Comparison of ENCODE assay signal across 15 mouse cellular contexts in genomic region chr2:74450064-74450765, GRCm38 (mm10).
A peak's percentile ranks its signal among the peaks of the same experiment; 100 is the strongest.
DNase-seq lines count a peak whose midpoint lies in the region; ATAC-seq lines count a peak whose summit lies in the region.
"Had no signal": no experiment of that assay in that cellular context is flagged by ENCODE, and none has a peak within 500 bp of the region (broad histone marks: within the 10 kb centered on the region; RNA-seq: fewer than 3 reads in every experiment).

No protein-coding gene starts in this region.

- ATAC-seq in forebrain, embryonic 11.5 days (replicated peaks; ENCODE audit: low FRiP score), result peak; percentile 66
- ATAC-seq in forebrain, embryonic 15.5 days (replicated peaks), result peak; percentile 85
- ATAC-seq in neural tube, embryonic 12.5 days (ENCODE audit: low FRiP score, low read depth), result peak; percentile 72

- H3K27ac ChIP-seq in forebrain, embryonic 11.5 days (ENCODE audit: low read depth, low read length), result no peak overlapping the region
- no peak overlapping the region for H3K27ac ChIP-seq in forebrain, embryonic 10.5 days
- H3K27ac ChIP-seq in forebrain, embryonic 15.5 days (replicated peaks), result peak overlapping the region; percentile 58
- no peak overlapping the region for H3K27ac ChIP-seq in neural tube, embryonic 12.5 days
- H3K27ac ChIP-seq: embryonic facial prominence, embryonic 13.5 days; kidney, postnatal 0 days; lung, embryonic 15.5 days had no signal

- H3K9me3 ChIP-seq in forebrain, embryonic 11.5 days (ENCODE audit: control insufficient read depth, low read length), result peaks cover under 1% of the 10 kb centered on the region; the same call in 1 of the 2 replicates
- peaks cover 1% of the 10 kb centered on the region; the same call in 1 of the 2 replicates for H3K9me3 ChIP-seq in forebrain, embryonic 10.5 days
- no peaks in the 10 kb centered on the region for H3K9me3 ChIP-seq in forebrain, embryonic 15.5 days
- H3K9me3 ChIP-seq in neural tube, embryonic 12.5 days, result no peaks in the 10 kb centered on the region
- H3K9me3 ChIP-seq: embryonic facial prominence, embryonic 13.5 days; lung, embryonic 15.5 days had no signal

- H3K4me3 ChIP-seq in forebrain, embryonic 11.5 days (ENCODE audit: low read depth, low read length), result no peak overlapping the region
- H3K4me3 ChIP-seq in forebrain, embryonic 10.5 days, result no peak overlapping the region
- no peak overlapping the region for H3K4me3 ChIP-seq in forebrain, embryonic 15.5 days
- H3K4me3 ChIP-seq in neural tube, embryonic 12.5 days, result no peak overlapping the region
- H3K4me3 ChIP-seq: embryonic facial prominence, embryonic 13.5 days; lung, embryonic 15.5 days had no signal

- no peaks in the 10 kb centered on the region for H3K36me3 ChIP-seq in forebrain, embryonic 11.5 days (ENCODE audit: control insufficient read depth, insufficient read depth, low read length)
- no peaks in the 10 kb centered on the region for H3K36me3 ChIP-seq in forebrain, embryonic 10.5 days (replicated peaks)
- no peaks in the 10 kb centered on the region for H3K36me3 ChIP-seq in forebrain, embryonic 15.5 days
- H3K36me3 ChIP-seq in neural tube, embryonic 12.5 days, result no peaks in the 10 kb centered on the region
- H3K36me3 ChIP-seq: embryonic facial prominence, embryonic 13.5 days; lung, embryonic 15.5 days had no signal

- peaks cover 25% of the 10 kb centered on the region for H3K27me3 ChIP-seq in forebrain, embryonic 11.5 days (ENCODE audit: control insufficient read depth, insufficient read depth, low read length)
- H3K27me3 ChIP-seq in forebrain, embryonic 10.5 days (ENCODE audit: poor library complexity, severe bottlenecking), result peaks cover 70% of the 10 kb centered on the region
- peaks cover 35% of the 10 kb centered on the region for H3K27me3 ChIP-seq in forebrain, embryonic 15.5 days
- H3K27me3 ChIP-seq in neural tube, embryonic 12.5 days (replicated peaks), result no peaks in the 10 kb centered on the region
- H3K27me3 ChIP-seq: lung, embryonic 15.5 days had no signal

- H3K4me2 ChIP-seq in forebrain, embryonic 11.5 days (ENCODE audit: low read depth, low read length, severe bottlenecking), result no peak overlapping the region
- no peak overlapping the region for H3K4me2 ChIP-seq in forebrain, embryonic 15.5 days (replicated peaks)
- 0 out of 2 replicates have a peak overlapping the region, but pooled peaks have one; percentile 12 for H3K4me2 ChIP-seq in neural tube, embryonic 12.5 days (replicated peaks)
- H3K4me2 ChIP-seq: heart, embryonic 11.5 days; lung, embryonic 15.5 days had no signal

- 32% methylated on average over 11 of the region's 11 CpGs for WGBS in forebrain, embryonic 11.5 days
- 58% methylated on average over 11 of the region's 11 CpGs for WGBS in forebrain, embryonic 10.5 days
- 7% methylated on average over 11 of the region's 11 CpGs for WGBS in forebrain, embryonic 15.5 days
- WGBS in neural tube, embryonic 12.5 days, result 35% methylated on average over 11 of the region's 11 CpGs

- H3K9ac ChIP-seq in forebrain, embryonic 11.5 days (ENCODE audit: low read length), result no peak overlapping the region
- H3K9ac ChIP-seq in forebrain, embryonic 15.5 days (replicated peaks), result no peak overlapping the region
- H3K9ac ChIP-seq in neural tube, embryonic 12.5 days, result no peak overlapping the region
- H3K9ac ChIP-seq: embryonic facial prominence, embryonic 13.5 days; lung, embryonic 15.5 days had no signal

- H3K4me1 ChIP-seq in forebrain, embryonic 11.5 days (replicated peaks; ENCODE audit: control insufficient read depth, insufficient read depth, low read length), result peaks cover 11% of the 10 kb centered on the region
- peaks cover 33% of the 10 kb centered on the region for H3K4me1 ChIP-seq in forebrain, embryonic 10.5 days
- peaks cover 29% of the 10 kb centered on the region for H3K4me1 ChIP-seq in forebrain, embryonic 15.5 days
- H3K4me1 ChIP-seq in neural tube, embryonic 12.5 days, result peaks cover 23% of the 10 kb centered on the region
- H3K4me1 ChIP-seq: lung, embryonic 15.5 days had no signal

- peak; percentile 71 for DNase-seq in forebrain, embryonic 11.5 days (ENCODE audit: low spot score)
- no peak for DNase-seq in forebrain, embryonic 10.5 days (ENCODE audit: extremely low spot score, low spot score)
- DNase-seq in layer of hippocampus, adult 9-10 months (ENCODE audit: low spot score), result peak; percentile 18
- DNase-seq in thymus, postnatal 25 days, result no peak
- DNase-seq in frontal cortex, postnatal 14 days (ENCODE audit: low spot score in 2 of 2), result no peak
- DNase-seq in ovary, postnatal 36 days (ENCODE audit: low spot score), result no peak
- DNase-seq: cerebellum, adult 8-10 months; liver; thymus, postnatal 36 days had no signal

Comparison
In these comparisons a context has a peak if more than half of its experiments do, and no peak if none do; other contexts are left out.
1. DNase-seq: peak in forebrain, embryonic 11.5 days (single experiment) and layer of hippocampus, adult 9-10 months (single experiment); none in forebrain, embryonic 10.5 days (single experiment), thymus, postnatal 25 days (single experiment), frontal cortex, postnatal 14 days (0 of 2) and ovary, postnatal 36 days (single experiment).
2. Peak in every context shown above with its lines, with median percentiles within 50 percentile points of each other: ATAC-seq.